Mouse (Mus musculus) ovary, adult 18-20 months (tissue): ENCODE results near the gene Robo3.

Experiments
- DNase-seq: peaks from one replicate; pipeline ENCODE4 v3.0.0; 2022; ENCODE audit warnings: low spot score, mixed read lengths

The Robo3 gene

DNA sequence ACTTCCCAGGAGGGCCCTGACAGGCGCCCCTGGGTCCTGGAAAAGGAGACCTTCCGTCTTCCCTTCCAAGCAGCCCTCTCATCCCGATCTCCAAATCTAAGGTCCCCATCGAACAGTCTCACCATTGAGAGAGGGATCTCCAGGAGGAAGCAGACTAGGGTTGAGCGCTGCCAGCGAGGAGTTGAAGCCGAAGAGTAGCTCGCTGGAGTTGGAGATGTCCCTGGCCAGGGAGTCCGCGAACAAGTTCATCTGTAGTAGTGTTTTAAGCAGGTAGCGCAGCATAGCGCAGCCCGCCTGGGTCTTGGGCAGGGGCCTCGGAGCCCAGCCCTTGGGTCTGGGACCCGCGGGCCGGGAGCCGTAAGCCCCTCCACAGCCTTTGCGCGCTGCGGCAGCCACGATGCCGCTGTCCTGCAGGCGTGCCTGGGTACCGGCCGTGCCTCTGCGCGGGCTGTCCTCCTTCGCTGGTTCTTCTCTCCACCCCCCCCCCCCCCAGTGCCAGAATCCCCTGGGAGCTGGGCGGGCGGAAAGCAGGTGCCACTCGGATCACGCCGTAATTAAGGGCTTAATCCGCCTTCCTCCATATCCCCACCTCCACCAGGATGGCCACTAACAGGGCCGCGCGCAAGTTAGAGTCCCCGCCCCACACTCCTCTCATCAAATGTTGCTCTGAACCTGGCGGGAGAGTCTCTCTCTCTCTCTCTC is at the start of gene Robo3:
Gene Robo3, minus strand, starts transcription at position 527 of the 702 bp plus-strand sequence.
- no peak for DNase-seq

DNA sequence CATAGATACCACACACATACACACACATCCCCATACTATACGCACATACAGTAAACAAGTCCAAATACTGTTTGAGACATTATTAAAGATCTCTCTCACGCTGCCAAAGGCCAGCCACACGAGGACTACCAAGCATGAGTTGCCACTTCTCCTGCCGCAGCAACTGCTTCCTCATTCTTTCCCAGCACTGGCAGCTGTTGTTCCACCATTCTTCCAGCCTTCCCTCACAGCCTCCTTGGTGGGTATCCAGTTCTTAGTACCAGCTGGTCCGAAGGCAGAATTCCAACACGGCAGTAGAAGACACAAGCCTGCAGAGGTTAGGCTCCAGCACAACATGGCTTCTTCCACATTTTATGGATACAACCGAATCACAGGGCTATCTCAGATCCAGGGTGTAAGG is 41.9 kb upstream of the Robo3 start:
- DNase-seq = no peak

DNA sequence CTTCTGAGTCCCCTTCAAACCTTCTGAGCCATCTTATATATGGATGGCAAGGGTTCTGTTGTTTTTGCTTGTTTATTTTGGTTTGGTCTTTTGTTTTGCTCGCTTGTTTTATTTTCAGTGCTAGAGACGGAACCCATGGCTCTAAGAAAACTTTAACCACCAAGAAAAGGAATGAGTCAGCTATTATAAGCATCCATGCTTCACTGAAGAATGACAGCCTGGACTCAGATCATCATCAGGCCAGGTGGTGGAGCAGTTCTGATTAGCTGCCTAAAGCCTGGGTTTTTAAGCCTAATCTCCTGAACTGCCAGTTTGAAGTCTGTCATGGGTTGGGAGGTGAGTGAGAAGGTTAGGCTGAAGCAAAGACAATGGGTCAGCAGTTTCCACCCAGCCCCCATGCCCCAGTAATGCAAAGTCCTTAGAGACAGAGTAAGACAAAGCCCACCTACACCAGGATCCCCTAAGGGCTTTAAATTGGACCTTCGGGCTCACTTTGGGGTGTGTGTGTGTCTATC is 40.6 kb upstream of the Robo3 start:
- DNase-seq = no peak

DNA sequence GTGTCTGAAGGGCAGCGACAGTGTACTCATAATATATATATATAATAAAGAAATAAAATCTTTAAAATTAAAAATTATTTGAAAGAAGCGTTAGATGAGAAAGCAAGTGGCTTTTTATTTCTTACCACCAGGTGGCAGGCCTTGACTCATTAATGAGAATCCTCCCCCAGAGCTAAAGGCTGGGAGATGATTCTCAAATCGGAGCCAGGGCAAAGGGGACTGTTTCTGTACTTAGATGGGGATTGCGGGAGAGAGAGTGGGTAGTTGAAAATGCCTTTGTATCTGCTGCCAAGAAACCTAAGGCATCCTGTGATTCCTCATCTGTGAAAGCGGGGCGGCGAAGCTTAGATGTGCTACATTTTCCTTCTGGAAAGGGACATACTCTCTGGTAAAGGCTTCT is 29.7 kb upstream of the Robo3 start:
- DNase-seq = no peak

DNA sequence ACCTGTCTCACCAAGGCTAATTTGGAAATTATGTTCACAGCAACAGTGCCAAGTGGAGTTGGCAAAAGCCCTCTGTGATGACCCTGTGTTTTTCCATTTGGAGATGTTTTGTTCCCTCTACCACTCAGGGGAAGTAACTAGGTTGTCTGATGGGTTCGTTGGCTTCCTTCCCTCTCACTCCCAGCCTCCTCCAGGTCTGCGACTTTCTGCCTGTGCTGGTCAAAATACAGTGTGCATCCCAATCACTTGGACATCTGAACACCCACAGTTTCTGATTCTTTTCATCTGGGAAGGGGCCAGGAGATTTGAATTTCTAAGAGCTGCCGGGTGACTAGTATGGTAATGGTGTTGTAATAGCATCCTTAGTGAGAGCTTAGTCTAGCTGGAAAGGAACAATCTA is 28.5 kb upstream of the Robo3 start:
- DNase-seq = no peak

DNA sequence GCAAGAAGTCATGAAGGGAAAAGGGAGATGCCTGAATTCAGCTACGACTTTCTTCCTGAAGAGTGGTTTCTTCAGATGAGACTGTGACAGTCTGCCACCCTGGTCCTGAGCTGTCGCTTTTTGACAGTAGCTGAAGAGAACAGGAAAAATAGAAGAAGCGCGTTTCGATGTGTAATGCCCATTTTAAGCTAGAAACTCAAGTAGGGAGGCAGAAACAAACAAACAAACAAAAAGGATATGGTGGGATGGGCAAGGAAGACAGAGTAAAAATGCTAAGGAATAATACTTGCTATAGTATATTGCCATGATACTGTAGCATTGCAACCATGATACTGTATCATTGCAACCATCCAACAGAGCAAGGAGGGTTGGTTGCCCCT is 27.9 kb upstream of the Robo3 start:
- DNase-seq = no peak

DNA sequence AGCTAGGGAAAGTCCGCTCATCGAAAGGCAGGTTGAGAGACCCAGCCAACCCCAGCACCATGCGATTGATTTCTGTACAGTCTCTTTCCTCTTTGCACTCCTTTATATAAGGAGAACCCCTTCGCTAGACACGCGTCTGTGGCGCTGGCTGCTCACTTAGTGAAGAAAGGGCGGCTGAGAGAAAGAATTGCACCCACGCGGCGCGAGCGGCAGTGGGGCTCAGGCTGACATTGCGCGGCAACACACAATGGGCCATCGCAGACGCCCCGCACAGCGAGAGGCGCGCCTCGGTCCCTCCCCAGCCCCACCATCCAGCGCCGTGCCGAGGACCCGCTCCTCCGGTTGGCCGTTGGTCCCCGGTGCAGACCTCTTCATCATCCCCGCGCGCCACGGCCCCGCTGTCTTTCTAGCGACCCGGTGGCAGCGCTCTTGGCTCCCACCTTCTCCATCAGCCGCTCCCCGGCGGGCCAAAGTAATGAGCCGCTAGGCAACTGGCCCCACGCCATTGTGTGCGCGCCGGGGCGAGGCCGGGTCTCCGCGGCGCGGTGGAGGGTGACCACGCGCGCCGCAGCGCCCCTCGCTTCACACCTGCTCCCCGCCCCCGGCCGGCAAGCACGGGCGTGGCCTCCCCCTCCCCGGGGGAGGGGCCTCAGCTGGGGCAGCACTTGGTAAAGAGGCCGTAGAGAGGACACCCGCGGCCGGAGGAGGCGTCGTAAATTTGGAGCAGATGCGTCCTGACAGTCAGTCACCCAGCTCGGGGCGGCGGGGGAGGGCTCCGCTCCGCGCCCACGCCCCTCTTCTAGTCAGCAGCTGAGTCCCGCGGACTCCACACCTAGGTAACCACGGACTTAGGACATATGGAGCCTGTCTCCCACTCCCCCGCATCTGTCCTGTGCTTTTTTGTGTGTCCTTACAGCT is 27.3 kb upstream of the Robo3 start:
- no peak for DNase-seq

DNA sequence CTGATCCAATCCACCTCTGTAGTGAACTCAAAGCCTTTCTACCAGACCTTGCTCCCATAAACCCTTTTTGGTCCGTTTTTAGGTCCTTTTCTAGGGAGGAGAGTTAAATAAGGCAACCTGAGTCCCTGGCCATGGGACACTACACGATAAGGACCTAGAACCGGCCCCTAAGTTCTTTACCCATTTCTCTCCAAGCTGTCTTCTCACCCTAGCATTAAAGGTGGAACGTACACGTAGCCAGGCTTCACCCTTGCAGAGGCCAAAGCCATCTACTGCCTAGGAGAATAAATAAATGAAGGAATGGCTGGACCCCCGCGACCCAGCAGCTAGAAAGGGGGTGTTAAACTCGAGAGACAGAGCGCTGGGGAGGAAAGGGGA is 26.6 kb upstream of the Robo3 start:
- DNase-seq = no peak

DNA sequence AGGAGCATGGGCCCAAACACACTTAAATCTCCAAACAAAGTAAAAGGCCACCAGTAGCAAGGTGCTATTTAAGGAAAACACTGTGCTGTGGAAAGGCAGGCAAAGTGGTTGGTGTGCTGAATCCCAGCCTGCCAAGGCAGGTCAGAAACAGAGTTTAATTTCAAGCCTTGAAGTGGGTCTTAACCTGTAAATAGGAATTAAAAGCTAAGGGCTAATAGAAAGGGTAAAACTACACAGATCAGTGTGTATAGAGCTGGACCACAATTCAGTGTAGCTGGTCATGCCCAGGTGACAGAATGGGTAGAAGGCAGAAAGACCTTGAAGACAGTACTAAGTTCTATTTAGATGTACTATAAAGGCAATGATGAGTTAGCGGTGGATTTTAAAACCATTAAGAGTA is 24.1 kb upstream of the Robo3 start:
- no peak for DNase-seq

DNA sequence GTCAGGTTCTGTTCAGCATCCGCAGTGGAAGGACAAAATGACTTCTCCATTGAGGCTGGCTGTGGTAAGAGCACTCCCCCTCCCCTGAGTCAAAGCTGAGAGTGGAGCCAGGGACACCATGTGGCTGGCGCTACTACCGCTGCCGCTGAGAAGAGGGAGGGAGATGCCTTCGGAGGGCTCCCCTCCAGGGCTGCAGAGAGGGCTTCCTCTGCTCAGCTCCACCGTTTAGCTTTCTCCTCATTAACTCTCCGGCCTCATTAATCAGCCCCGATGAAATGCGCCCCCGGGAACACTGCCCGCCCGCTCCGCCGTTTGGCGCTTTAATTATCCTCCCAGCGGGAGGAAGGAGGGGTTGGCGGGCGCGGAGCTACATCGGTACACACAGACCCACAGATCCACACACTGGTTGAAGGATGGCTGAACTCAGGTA is 23.4 kb upstream of the Robo3 start:
- DNase-seq = no peak

DNA sequence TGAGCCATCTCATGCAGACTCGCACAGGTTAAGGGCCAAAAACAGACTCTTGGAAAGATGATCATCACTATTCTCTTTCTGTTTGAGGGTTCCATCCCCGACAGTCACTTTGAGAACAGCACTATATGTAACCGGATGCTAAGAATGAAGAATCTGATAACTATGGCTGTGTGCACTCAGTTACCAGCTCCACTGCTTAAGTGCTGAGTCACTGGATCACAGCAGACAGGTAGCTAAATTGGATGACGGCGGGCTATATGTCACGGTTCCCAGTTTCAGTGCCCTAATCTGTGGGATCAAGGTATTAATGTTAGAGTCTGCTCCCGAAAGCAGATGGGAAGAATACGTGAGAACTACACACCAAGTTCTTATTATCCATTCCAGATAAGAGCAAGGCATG is 22.8 kb upstream of the Robo3 start:
- no peak for DNase-seq

DNA sequence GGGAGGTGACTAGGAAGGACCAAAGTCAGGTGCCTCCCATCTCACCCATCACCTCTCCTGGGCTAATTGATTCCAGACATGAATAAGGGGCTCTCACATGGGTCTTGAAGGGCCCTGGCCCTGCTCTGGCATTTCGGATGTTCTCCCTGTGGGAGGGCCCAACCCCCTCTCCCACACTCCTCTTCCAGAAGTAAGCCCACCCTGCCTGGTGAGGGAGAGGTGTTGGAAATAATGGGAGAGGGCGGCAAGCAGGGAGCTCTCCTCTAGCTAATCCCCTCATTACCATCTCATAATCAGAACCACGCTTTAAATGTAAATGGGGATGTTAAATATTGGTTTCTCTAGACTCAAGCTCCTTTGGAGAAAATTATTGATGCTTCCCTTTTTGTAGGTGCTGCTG is 21.9 kb upstream of the Robo3 start:
- DNase-seq = no peak

DNA sequence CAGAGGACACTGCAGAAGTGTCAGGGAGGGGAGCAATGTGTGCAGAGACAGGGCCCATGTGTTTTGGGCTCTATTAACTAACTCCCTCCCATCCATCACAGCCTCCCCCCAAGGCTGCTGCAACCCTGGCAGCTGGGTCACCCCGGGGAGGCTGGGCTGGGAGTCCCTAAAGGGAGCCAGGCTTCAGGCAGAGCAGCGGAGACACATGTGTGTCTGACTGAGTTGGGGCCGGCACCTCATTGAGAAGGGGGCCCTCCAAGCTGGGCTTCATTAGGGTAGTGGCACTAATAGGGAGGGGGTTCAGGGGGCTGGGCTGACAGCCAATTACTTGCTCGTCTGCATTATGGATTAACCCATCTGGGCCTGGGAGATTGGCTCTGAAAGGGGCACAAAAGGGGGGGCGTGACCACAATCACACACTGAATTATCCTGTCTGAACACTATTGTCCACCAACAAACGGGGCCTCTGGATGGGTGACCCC is 21.0 kb upstream of the Robo3 start:
- no peak for DNase-seq

DNA sequence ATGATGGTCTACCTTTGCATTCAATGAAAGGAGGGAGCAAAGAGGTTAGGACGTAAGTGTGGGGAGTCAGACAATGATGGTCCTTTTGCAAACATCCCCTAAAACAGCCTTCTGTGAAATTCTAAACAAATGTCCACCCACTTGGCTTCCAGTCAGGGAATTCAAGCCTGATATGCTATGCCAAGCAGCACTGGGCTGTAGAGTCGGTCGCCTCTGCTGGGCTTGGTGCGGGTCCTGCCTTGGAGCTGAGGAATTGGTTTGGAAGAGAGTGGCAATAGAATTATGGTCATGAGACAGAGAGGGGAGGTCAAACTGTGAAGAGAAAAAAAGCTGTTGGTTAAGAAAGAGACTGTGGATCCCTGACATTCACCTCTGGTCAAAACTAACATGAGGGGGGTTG is 20.3 kb upstream of the Robo3 start:
- DNase-seq = no peak

DNA sequence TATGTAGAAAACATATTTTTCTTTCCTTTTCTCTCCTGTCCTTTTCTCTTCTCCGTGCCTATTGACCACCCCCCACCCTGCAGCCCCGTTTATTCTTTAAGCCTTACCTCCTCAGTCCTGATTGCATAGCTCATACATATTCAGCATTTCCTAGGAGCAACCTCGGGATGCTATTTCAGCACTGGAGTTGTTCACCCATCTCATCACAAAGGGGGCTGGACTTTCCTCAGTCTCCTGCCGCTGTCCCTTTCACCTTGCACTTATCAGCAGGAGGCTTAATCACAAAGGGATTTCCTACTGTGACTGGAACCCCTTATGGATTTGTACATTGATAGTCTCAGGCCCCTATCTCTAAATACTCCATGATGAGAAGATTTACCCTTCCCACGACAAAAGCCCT is 19.4 kb upstream of the Robo3 start:
- no peak for DNase-seq

DNA sequence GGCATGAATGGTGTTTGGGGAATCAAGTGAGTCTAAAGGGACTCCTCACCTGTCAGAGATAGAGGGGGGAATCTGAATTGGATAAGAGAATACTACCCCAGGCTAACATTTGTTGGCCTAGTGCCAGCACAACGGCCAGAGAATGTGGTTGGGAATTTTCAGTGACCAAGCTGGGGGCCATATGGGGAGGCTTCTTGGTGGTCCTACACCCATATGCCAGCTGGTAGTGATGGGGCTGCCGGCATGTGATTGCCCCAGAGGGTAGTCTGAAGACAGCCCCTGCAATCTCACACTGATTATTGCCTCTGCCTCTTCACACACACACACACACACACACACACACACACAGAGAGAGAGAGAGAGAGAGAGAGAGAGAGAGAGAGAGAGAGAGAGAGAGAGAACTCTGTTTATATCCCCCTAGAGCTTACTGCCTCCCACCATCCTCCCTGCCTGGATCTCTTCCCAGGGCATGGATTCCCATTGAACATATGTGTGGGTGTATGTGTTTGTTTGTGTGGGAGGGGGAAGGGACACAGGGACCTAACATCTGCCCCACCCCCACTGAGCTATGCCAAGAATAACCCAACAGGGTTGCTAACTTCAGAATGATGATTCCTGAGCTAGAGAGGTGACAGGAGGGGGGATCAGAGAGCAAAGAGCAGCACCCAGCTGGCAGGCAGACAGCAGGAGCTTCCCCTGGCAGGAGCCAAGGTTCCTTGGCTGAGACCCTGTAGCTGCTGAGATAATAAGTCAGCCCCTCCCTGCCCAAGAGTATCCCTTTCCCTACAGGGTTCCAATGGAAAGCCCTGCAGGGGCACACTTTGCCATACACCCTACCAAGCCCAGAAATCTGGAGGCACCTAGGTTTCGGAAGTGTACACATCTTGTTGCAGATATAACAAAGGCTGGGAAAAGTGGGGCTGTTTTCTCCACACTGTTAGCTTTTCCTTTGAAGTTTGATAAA is 5.0 kb upstream of the Robo3 start:
- no peak for DNase-seq

DNA sequence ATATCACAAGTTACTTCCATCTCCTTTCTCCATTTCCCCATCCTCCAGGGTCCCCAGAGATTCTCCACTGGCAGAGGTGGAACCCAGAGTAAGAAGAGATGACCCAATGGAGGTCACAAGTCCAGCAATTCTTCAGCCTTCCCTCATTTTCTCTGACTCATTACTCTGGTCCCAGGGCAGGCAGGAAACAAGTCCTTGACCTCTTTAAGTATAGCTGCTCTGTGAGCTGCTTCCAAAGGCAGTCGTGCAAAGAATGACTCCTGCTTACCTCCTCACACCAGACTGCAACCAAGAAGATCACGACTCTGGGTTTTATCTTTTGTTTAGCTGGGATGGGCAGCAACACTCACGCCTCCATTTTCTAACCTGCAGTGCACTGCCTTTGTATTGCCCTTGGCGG is 2.6 kb upstream of the Robo3 start:
- no peak for DNase-seq

DNA sequence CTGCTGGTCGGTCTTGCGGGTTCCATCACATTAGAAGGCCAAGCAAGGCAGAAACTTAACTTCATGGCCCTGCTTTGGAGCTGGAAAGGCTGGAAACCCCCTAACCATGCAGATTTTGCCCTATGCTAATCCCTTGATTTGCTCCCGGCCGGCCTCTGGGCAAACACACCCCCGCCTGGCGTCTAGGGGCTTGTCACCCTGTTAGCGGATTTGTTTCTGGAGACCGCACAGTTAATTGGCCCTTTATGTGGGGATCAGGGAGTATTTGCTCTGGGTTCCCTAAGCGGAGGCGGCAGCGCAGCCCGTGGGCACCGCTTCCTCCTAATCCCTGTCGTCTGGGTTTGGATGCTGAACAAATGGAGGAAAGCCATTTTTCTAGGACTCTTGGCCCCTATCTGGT is 1.9 kb upstream of the Robo3 start:
- DNase-seq = no peak

DNA sequence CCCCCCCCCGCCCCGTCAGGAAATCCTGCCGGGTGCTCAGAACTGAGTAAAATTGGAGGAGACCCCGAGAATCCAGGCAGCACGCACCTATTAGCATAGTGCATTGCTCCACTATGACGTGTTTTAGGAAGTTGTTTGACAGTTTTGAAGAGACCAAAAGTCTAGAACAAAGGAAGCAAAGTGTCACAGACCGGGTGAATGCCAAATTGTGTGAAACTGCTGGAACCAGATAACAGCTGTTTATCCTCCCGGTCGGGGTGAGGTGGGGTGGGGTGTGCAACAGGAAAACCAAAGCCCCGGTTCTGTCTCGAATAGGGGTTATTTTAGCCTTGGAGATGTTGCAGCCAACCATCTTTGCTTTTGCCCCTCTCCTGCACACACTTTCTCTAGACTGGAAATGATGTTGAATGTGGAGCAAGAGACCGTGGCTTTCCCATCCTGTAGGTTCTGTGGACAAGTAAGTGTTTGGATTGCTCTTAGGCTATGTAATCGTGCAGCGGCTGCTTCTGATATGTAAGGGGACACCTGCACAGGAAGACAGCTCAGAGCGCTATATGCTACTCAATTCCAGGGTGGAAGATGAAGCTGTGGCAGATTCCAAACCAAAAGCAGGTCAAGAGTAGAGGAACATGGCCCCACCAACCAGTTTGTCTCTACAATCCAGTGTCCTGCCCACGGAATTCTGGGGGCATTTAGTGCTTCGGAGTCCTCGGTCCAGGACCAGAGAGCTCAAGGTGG is 946 bp upstream of the Robo3 start:
- DNase-seq = no peak

DNA sequence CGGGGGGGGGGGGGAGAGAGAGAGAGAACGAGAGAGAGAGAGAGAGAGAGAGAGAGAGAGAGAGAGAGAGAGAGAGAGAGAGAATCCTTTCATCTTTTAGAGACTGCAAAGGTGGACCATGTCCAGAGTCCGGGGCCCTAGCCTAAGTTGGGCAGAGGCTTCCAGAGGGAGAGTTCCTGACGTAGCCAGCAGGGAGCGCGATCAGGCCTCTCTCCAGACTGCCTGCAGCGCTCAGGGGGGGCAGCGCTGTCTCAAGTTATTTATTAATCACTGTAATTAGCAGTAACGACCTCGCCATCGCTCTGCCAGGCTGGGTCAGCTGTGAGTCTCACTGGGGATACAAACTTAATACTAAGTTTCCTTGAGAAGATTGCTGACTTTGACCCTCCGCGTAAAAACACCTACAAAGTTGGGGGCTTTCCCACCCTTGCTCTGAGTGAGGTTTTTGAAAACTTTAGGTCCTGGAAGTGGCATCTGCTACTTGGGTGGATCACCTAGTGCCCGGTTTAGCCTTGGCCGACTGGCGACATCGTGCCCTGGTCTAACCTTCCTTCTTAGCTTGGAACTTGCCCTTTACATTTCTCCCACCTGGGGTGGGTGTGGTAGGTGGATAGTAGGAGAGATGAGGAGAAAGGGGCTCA is 900 bp downstream of the Robo3 start:
- no peak for DNase-seq

DNA sequence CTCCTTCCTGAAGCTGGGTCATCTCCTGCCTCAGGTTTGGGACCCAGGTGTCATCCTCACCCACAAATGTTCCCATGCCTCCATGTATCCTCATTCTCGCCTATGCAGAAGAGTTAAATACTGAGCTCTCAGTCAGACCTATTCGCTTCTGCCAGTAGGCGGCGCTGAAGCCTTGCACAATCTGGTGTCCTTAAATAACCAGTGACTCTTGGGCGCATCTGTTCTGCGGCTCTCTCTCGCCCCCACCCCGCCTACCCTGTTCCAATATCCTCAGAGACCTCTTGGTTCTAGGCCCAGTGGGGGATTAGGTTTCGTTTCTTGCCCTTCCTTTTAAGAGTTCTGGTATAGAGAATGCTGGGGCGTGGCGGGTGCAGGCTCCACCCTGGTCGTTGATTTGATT is 2.5 kb downstream of the Robo3 start:
- DNase-seq = peak; percentile 42
